Mouse (Mus musculus) gastrocnemius, adult 18-20 months (tissue): ENCODE data around the gene Prkacb. TPM values are rescaled to one million over a fixed set of nuclear protein-coding genes. Genes with fewer than 3 reads are reported as not detected.

Source experiments
- DNase-seq: peaks from one replicate; pipeline ENCODE4 v3.0.0; 2021; ENCODE audit warnings: low spot score
- long read RNA-seq, 2 experiments: library from polyadenylated mRNA; stranded (forward); transcript quantifications; one replicate each; pipeline ENCODE4 v2.0.0; 2021
- total RNA-seq, 2 experiments: library from RNA; stranded (reverse); gene quantifications; 2 replicates each; pipeline ENCODE4 v1.2.3; 2021

The Prkacb gene
- total RNA-seq, result 10 to 100 TPM; 40.0 to 49.3 TPM
- long read RNA-seq, experiment 1, full-length matches to known transcripts, result 71 of 84 reads
- long read RNA-seq, experiment 1, partial matches to known transcripts, result 8 of 84 reads
- long read RNA-seq, experiment 1, other reads (novel, unspliced or antisense), result 5 of 84 reads
- long read RNA-seq, experiment 2, full-length matches to known transcripts, result 30 of 36 reads
- long read RNA-seq, experiment 2, partial matches to known transcripts, result 4 of 36 reads
- long read RNA-seq, experiment 2, other reads (novel, unspliced or antisense), result 2 of 36 reads

- DNase-seq, result peak; percentile 90
These were observed at the start of gene Prkacb for GRCm38 (mm10) chr3:146812901-146813393. Prkacb (minus strand) TSS chr3:146812990.

DNA sequence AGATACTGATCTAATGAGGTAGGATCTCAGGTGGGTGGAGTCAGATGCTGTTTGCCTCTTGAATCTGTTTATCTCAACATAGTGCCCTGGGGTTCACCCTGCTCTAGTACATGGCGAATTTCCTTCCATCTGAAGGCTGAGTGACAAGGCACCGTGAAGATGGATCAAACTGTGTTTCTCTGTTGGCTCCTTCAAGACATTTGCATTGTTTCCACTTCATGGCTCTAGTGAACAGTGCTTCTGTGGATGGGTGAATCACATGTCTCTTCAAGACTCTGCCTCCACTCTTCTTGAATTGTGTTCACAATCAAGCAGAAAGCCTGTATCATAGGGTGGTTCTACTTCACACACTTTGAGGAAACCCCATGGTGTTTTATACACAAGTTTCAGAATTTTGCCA lies 47.5 kb upstream of the Prkacb start:
- no peak for DNase-seq

DNA sequence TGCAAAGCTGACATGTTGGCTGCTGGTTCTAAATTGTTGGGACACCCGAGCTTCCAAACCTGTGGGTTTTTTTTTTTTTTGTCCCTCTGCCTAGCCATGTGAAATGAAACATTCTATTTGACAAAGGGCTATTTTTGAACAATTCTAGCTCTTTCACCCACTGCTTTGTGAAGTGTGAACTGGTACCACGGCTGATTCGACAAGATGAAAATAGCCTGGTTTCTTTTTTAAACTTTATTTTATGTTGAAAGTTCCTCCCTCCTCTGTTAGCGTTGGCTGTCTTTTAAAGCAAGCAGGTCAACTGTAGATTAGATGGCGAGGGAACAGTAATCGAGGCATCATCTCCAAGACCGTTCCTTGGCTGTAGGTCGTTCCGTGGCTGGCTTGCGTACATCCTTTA lies 44.6 kb upstream of the Prkacb start:
- DNase-seq, result no peak

GRCm38 (mm10) chr3:146854473-146855087 lies 41.8 kb upstream of the Prkacb start:
- DNase-seq, result no peak

GRCm38 (mm10) chr3:146851966-146852891 lies 39.4 kb upstream of the Prkacb start, which contains the start of gene Ttll7:
Ttll7 (plus strand) TSS chr3:146852367.
- DNase-seq, result peak; percentile 85

GRCm38 (mm10) chr3:146849360-146849759 lies 36.6 kb upstream of the Prkacb start:
- DNase-seq, result no peak

- no peak for DNase-seq
These were observed 35.3 kb upstream of the Prkacb start for GRCm38 (mm10) chr3:146848112-146848511.

GRCm38 (mm10) chr3:146846237-146846636 lies 33.4 kb upstream of the Prkacb start:
- DNase-seq, result no peak

DNA sequence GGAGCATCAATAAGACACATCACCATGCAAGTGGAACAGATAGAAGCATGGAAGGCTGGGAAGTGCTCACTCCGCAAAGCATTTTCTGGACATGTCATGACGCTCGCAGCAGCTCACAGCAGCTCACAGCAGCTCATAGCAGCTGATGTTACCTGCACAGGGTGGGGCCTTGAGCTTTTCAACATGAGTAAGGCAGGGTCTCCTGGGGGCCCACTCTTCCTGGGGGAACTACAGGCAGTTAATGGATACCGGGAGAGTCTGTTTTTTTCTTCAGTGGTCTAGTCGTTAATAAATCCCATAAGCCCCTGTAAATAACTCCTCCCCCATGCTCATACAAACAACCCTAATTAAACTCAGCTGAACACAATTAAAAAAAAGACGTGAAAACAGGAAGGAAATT lies 30.7 kb upstream of the Prkacb start:
- no peak for DNase-seq

DNA sequence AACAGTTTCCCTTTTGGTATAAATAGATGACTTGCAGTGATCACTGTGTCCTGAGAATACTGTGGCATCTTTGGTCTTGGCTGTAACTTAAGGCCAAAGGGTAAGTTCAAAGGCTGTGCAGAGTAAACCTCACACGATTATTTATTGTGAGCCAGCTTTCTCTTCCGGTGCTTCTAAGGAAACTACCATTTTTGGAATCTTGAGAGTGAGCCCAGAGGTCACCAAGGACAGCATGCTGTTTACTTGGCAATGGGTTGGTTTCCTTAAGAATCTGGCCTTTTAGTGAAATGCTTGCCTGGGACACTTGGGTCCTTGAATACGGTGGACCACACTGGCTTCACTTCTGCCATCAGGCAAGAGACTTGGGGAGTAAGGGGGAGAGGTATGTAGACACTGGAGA lies 30.0 kb upstream of the Prkacb start:
- no peak for DNase-seq

DNA sequence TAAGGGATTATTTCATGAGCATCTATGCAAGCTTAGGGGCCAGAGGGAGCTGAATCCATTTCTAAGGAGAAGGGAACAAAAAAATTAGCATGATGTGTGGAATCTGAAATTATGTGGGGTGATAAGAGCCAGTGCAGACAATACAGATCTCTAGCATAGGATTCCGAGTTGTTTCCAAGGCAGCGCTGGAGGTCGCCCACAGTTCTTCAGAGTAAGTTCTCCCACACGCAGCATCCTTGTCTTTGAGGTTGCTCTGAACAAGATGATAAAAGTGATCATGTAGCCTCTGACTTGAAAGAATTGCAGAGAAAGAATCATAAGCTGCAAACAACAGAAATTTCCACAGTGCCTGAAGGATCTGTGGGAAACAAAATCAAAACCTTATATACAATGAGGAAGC lies 7.9 kb upstream of the Prkacb start:
- no peak for DNase-seq

DNA sequence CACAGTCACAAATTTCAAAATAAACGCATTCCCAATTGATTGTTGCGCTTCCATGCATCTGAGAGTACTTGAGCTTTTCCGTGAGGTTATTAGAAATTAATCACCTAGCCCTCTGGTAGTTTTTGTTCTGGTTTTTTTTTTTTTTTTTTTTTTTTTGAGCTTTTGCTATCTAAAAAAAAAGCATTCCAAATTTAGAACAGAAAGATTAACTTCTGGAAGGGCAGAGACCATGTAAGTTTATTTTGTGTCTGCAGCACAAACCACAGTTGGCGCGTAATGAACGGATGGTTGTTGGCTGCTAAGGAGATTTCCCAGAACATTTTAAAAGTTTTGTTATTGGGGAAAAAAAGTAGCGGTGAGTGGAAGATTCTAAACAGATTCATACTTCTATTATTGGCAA lies 834 bp upstream of the Prkacb start:
- no peak for DNase-seq

GRCm38 (mm10) chr3:146812041-146812878 lies 530 bp downstream of the Prkacb start:
- DNase-seq, result no peak

GRCm38 (mm10) chr3:146793554-146794257 lies 19.1 kb downstream of the Prkacb start:
- DNase-seq, result no peak

DNA sequence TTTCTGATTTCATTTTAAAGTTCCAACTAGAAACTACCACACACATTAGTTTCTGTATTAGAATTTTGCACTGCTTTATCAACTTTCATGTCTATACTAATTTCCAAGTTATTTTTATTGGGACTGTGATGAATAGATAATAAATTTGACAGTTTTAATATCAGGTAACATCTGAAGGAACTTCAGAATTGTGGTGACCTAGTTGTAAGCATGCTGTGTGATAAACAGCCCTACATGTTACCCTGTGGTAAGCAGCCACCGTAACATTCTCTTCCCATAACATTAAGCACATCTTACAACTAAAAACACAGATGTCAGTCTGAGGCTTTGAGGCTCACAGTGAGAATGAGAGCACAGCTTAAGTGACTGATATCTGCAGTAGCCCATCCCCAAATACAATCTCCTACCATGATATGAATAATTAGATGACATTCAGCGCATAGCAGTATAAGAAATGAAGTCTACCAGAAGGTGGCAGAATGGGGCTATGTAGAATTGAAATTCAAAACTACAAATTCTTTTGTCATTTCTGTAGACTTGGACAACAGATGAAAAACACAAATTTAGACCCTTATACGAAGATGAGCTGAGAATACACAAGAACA lies 20.5 kb downstream of the Prkacb start:
- no peak for DNase-seq

DNA sequence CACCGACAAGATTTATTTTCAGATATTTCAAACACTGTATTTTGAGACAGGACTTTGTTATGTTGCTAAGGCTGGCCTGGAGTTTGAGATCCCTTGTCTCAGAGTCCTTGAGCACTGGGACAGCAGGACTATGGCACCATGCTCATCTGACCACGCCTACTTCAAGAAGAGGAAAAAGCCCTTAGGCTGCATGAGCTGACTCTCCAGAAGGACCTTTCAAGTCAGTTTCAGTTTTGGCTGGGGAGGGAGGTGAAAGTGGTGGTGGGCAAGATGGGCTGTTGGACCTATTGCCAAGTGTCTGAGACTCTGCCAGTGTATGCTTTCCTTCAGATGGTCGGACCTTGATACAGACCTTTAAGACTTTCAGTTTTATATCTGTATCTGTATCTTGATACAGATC lies 28.6 kb downstream of the Prkacb start:
- DNase-seq, result no peak

GRCm38 (mm10) chr3:146783645-146784225 lies 29.1 kb downstream of the Prkacb start:
- no peak for DNase-seq

DNA sequence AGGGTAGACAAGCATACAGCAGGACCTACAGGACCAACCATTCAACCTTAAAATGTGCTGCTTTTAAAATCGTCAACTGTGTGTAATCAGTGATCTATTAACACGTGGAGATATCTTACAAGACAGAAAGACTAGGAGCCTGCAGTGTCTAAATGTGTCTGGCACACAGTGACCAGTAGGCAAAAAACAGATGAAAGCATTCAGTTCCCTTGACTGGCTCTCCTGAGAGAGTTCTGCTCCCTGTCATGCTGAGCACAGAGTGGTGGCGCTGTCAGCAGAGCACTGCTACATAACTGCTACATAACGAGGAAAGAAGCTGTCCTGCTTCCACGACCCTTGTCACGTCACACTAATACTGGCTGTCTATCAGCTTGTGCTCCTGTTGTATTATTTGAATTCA lies 30.2 kb downstream of the Prkacb start:
- DNase-seq, result no peak

GRCm38 (mm10) chr3:146781131-146781530 lies 31.7 kb downstream of the Prkacb start:
- no peak for DNase-seq

- no peak for DNase-seq
These were observed 32.5 kb downstream of the Prkacb start for GRCm38 (mm10) chr3:146780241-146780640.
